Mouse (Mus musculus) E14TG2a.4 (cell line): ENCODE data around the gene Sh3bp4.

Source experiments
- CTCF ChIP-seq: conservative IDR thresholded peaks from 2 replicates; pipeline ENCODE4 v1.5.1; 2014; ENCODE audit warnings: low read length
- NANOG ChIP-seq: IDR thresholded peaks from 2 replicates; pipeline ENCODE4 v1.6.1; 2014; ENCODE audit warnings: borderline replicate concordance, low read length, mixed read lengths

DNA sequence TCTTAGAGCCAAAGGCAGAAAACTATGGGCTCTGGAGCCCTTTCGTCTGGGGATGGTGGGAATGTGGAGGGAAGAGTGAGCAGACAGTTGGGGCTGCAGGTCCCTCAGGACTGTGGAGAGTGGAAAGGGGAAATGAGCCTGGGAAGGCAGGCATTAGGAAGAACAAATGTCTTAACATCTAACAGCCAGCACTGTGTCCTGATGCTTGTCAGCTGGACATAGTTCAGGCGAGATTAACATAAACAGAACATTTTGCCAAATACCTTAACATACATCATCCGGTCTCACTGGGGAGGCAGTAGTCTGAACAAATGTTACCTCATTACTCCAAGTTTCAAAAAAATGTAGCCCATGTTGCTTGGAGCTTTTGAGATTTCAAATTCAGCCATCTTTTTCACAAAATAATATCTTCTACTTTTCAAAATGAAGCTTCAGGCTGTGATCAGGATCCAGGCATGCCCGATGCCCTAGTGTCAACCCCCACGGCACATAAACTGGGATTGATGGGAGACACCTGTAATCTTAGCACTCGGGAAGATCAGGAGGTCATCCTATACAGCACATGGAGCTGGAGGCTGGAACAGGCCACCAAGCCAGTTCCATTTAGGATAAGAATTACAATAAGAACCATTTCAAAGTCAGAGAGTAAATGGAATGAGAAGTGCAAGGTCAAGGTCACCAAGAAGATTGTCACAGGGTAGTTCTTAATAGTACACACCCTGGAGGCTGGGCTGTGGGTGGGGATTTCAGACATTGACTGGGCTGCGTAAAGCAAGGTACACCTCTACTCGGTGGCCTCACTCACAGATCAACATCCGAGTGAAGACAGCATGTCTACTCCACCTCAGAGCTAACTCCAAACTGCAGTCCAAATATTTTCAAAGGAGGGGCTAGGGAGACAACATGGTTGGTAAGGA, 45.3 kb upstream of the Sh3bp4 start:
- TF ChIP-seq CTCF = no peak
- TF ChIP-seq NANOG = no peak
